Mouse (Mus musculus) C2C12 (cell line): ENCODE data around the gene Nrp1.

Source experiments
- CEBPB ChIP-seq: IDR thresholded peaks from one replicate; pipeline ENCODE4 v1.6.1; 2011; ENCODE audit warnings: low read depth, mild to moderate bottlenecking, control low read depth, moderate library complexity
- CTCF ChIP-seq: IDR thresholded peaks from one replicate; pipeline ENCODE4 v1.5.1; 2011; ENCODE audit not compliant: control insufficient read depth, insufficient read depth, insufficient read length
- FOSL1 ChIP-seq: IDR thresholded peaks from one replicate; pipeline ENCODE4 v1.8.0; 2011; ENCODE audit warnings: mild to moderate bottlenecking, low read length; ENCODE audit not compliant: poor library complexity, insufficient read depth, severe bottlenecking
- MAX ChIP-seq: IDR thresholded peaks from one replicate; pipeline ENCODE4 v1.6.1; 2011; ENCODE audit warnings: mild to moderate bottlenecking, control low read depth
- MYOD1 ChIP-seq: IDR thresholded peaks from one replicate; pipeline ENCODE4 v1.6.1; 2011; ENCODE audit warnings: low read depth; ENCODE audit not compliant: control insufficient read depth, insufficient read length
- MYOG ChIP-seq: IDR thresholded peaks from one replicate; pipeline ENCODE4 v1.6.1; 2011; ENCODE audit not compliant: control insufficient read depth, insufficient read length; ENCODE audit errors: extremely low read depth
- USF1 ChIP-seq: IDR thresholded peaks from one replicate; pipeline ENCODE4 v1.6.1; 2011; ENCODE audit warnings: low read depth, mild to moderate bottlenecking, control low read depth, moderate library complexity

GRCm38 (mm10) chr8:128370496-128370895 is 12.1 kb downstream of the Nrp1 start:
- TF ChIP-seq CTCF (no peak), MYOG (no peak), MAX (no peak), MYOD1 (no peak), USF1 (no peak), FOSL1 (no peak), CEBPB (no peak)
